Mouse (Mus musculus): ENCODE measurements around the gene Tpk1. TPM values are rescaled to one million over a fixed set of nuclear protein-coding genes. Genes with fewer than 3 reads are reported as not detected.

The Tpk1 gene
- polyA plus RNA-seq, 1 experiment = 4.0 TPM

DNA sequence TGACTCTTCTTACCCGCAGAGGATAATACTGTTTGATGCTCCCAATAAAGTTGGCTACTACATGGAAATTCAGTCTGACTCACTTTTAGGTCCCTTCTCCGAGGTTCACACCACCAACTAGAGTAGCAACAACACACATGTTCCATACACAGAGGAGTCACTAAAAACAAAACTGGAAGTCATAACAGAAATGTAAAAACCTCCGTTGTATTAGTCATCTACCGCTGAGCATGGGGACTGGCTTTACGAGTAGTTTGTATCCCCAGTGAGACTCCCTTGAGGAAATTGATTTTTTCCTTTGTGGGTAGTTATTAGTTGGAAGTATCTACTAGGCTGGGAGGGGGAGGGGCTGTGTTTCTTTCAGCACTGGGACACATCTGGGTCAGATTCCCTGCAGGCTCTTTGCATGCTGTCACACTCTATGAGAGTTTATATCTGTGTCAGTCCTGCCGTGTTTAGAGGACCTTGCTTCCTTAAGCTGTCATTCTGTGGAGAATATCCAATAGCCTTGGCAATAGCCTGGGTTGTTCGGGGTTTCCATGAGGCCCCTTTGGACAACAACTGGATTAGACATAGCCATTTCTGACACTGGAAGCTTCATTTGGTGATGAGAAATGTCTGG lies 245.6 kb downstream of the Tpk1 start:
- no peak for TF ChIP-seq CTCF (IDR thresholded peaks at IDR 0.05; ENCODE audit: borderline replicate concordance, extremely low read depth, insufficient read depth, insufficient read length)
- DNase-seq (ENCODE audit: low read depth) = no peak

DNA sequence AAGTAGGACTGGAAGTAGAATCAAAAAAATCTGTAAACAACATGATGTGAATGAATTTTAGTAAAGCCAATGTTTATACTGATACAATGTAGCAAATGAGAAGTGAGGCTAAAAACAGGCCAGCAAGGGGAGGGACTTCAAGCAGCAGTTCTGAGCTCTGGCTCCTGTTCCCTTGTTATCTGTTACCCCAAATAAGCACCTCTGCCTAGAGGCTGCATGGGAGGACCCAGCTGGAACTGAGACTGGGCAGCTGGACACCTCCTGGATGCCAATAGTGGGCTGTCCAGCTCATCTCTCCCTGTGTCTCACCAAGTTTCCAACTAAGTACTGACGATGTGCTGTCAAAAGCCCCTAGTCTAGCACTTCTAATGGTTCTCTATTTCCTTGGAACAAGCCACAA lies 257.1 kb downstream of the Tpk1 start:
- no peak for DNase-seq (ENCODE audit: low read depth)
- no peak for TF ChIP-seq POLR2A (IDR thresholded peaks at IDR 0.05; ENCODE audit: borderline replicate concordance, extremely low read depth, insufficient read depth, insufficient read length, poor library complexity, severe bottlenecking)
- TF ChIP-seq CTCF (IDR thresholded peaks at IDR 0.05; ENCODE audit: borderline replicate concordance, extremely low read depth, insufficient read depth, insufficient read length) = no peak

DNA sequence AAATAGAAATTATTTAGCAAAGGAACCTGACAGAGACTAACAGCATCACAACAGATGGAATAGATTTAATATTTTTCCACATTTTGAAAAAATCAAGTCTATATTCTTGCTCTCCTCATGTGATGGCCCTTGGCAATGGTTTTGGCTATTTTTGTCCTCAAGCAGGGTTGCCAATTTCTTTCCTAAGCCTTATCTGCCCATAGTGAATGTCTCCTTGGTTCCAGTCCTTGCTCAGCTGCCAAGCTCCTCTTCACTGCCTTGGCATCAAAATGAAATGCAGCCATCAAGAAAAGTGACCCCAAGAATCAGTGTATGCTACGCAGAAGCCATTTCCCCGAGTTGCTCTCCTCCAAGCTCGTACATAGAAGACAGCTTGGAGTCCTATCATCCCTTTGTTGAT lies 263.0 kb downstream of the Tpk1 start:
- DNase-seq (ENCODE audit: low read depth) = no peak
- TF ChIP-seq POLR2A (IDR thresholded peaks at IDR 0.05; ENCODE audit: borderline replicate concordance, extremely low read depth, insufficient read depth, insufficient read length, poor library complexity, severe bottlenecking) (no peak), CTCF (IDR thresholded peaks at IDR 0.05; ENCODE audit: borderline replicate concordance, extremely low read depth, insufficient read depth, insufficient read length) (no peak)

DNA sequence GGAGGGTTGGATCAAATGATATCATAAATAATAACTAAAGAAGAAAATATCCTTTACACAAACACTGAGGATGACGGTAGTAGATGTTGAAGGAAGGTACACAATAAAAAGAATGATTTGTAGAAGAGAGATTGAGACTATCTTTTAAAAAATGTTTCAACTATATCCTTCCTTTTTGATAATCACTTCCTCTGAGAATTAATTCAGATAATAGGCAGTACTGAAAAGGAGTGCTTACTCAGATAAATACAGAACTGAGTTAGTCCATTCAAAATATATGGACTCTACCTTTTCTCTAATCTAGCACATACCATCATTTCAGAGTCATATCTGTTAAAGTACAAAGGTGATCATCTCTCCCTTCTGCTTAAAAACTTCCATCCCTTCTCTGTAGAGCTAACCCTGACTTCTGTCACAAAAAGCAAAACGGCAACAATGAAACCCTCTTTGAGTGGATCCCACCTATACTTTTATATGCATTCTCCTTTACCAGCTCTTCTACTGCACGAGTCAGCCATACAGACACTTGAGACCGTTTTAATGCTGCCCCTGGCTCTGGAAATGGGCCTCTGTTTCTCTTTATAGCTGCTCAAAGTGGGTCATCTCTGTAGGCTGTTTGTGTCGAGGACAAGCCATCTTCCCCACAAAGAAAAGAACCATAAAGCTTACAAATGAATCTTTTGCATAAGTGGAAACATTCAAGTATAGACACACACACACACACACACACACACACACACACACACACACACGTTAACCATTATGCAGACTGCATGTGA lies 263.7 kb downstream of the Tpk1 start:
- TF ChIP-seq POLR2A (IDR thresholded peaks at IDR 0.05; ENCODE audit: borderline replicate concordance, extremely low read depth, insufficient read depth, insufficient read length, poor library complexity, severe bottlenecking) = no peak
- TF ChIP-seq CTCF (IDR thresholded peaks at IDR 0.05; ENCODE audit: borderline replicate concordance, extremely low read depth, insufficient read depth, insufficient read length) = no peak
- no peak for DNase-seq (ENCODE audit: low read depth)

DNA sequence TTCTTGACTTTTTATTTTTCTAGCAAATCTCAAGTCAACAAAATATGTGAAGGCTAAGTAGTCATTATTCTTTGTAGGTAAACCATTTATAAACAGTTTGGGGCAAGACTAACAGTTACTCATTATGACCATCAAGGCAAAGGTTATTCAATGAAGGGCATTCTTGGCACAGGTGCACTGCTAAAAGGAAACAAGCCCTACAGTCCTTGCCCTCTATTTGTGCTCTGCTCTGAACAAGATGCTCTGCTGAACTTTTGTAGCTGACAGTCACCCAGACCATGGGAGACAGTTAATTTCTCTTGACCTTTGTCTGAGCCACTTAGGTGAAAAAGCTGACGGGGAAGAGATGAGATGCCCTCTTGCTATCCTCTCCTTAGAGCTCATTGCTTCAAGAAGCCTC lies 269.7 kb downstream of the Tpk1 start:
- TF ChIP-seq POLR2A (IDR thresholded peaks at IDR 0.05; ENCODE audit: borderline replicate concordance, extremely low read depth, insufficient read depth, insufficient read length, poor library complexity, severe bottlenecking) (no peak), CTCF (IDR thresholded peaks at IDR 0.05; ENCODE audit: borderline replicate concordance, extremely low read depth, insufficient read depth, insufficient read length) (no peak)
- no peak for DNase-seq (ENCODE audit: low read depth)

DNA sequence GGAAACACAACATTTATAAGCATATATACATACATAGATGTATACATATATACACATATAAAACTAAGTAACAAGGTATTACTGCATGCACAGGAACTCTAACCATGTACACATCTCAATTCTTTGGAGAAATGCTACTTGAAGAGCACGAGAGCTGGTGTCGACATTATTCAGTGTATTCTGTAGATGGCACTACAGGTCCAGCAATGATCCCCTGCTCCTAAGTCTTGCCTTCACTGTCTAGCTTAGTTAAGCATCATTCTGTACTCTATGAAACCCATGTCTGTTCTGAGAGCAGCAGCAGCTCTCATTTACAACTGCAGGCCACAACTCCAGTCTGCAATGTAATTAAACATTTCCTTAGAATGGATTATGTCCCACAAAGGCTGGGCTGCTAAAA lies 270.5 kb downstream of the Tpk1 start:
- TF ChIP-seq CTCF (IDR thresholded peaks at IDR 0.05; ENCODE audit: borderline replicate concordance, extremely low read depth, insufficient read depth, insufficient read length) (peak; percentile 56; the same call in 1 of the 2 replicates), POLR2A (IDR thresholded peaks at IDR 0.05; ENCODE audit: borderline replicate concordance, extremely low read depth, insufficient read depth, insufficient read length, poor library complexity, severe bottlenecking) (no peak)
- DNase-seq (ENCODE audit: low read depth) = peak; percentile 85

DNA sequence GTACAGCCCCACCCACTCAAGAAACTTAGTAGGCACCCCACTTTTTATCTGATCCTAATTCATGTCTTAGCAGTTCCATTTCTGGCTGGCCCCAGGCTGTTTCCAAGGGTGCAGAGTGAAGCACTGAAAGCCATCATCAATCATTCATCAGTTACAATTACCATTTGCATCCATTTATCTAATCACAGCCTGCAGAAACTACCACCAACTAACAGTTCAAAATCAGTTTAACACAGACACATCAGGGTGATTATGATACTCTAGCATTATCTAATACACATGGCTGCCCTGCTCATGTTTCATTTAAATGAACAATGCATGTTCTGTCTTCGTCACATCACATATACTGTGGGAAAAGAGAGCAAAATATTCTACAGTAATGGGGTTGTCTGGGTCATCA lies 274.7 kb downstream of the Tpk1 start:
- TF ChIP-seq POLR2A (IDR thresholded peaks at IDR 0.05; ENCODE audit: borderline replicate concordance, extremely low read depth, insufficient read depth, insufficient read length, poor library complexity, severe bottlenecking) = no peak
- TF ChIP-seq CTCF (IDR thresholded peaks at IDR 0.05; ENCODE audit: borderline replicate concordance, extremely low read depth, insufficient read depth, insufficient read length) = no peak
- peak; percentile 41 for DNase-seq (ENCODE audit: low read depth)

DNA sequence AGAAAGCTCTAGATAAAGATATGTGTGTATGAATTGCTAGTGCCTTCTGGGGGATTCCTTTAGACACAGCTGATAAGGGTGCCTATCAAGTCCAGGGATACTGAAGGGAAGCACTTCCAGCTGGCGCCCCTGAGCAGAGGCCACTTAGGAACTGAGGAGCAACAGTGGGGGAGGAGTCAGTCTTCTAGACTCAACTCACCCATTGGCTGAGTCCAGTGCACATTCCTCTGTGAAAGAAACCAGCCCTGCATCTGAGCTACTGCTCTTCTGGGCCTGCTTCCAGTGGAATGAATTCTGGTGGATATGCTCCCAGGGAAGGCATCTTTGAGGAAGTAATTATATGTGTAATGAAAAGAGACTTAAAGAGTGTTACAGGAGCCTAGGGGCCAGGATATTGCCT lies 278.8 kb downstream of the Tpk1 start:
- DNase-seq (ENCODE audit: low read depth) = peak; percentile 44
- TF ChIP-seq CTCF (IDR thresholded peaks at IDR 0.05; ENCODE audit: borderline replicate concordance, extremely low read depth, insufficient read depth, insufficient read length) (no peak), POLR2A (IDR thresholded peaks at IDR 0.05; ENCODE audit: borderline replicate concordance, extremely low read depth, insufficient read depth, insufficient read length, poor library complexity, severe bottlenecking) (no peak)

DNA sequence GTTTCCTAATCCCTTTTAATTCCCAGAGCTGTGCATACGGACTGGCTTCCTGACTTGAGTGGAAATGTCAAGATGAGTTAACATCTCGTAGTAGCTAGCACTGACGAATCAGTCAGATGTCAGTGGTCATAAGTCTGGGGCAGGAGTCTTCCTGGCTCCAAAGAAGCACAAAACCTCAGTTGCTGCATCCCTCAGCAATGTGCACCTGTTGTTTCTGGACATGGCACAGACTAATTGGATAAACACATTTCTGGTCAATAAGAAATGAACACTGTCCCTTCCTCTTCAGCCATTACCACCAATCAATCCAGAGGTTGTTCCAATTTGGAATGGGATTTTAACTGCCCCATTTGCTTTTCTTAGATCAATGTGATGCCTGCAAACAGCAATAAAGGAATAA lies 281.2 kb downstream of the Tpk1 start:
- TF ChIP-seq CTCF (IDR thresholded peaks at IDR 0.05; ENCODE audit: borderline replicate concordance, extremely low read depth, insufficient read depth, insufficient read length) (no peak), POLR2A (IDR thresholded peaks at IDR 0.05; ENCODE audit: borderline replicate concordance, extremely low read depth, insufficient read depth, insufficient read length, poor library complexity, severe bottlenecking) (no peak)
- DNase-seq (ENCODE audit: low read depth) = no peak

DNA sequence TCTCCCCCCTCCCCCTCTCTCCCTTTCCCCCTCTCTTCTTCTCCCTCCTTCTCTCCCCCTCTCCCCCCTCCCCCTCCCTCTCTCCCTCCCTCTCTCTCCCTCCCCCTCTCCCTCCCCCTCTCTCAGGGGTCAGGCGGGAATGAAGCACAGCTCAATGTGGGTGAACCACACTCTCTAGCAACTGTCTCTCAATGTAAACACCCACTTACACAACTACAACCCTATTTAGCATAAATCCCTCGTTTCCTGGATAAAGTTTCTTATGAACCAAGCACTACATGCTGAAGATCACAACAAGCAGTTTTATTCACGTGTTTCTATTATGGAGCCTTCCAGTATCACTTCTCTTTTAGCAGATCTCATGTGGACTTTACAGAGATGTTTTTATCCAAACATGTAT lies 281.8 kb downstream of the Tpk1 start:
- TF ChIP-seq CTCF (IDR thresholded peaks at IDR 0.05; ENCODE audit: borderline replicate concordance, extremely low read depth, insufficient read depth, insufficient read length) (no peak), POLR2A (IDR thresholded peaks at IDR 0.05; ENCODE audit: borderline replicate concordance, extremely low read depth, insufficient read depth, insufficient read length, poor library complexity, severe bottlenecking) (no peak)
- no peak for DNase-seq (ENCODE audit: low read depth)

DNA sequence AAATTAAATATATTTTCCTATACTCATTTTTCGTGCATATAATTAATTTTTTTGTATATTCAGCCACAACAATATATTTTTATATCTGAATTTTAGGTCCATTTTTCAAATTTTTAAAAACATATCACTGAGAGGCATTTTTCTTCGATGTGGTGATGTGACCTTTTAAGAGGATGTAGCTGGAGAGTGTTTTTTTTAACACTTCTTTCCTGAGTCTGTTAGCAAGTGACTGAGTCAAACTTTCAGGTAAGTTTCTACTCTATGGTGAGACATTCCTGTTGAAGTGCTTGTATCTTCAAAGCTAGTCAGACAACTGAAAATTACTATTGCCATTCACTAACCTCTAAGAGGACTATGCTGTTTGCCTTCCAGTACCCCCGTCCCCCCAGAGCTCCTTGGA lies 283.3 kb downstream of the Tpk1 start:
- TF ChIP-seq CTCF (IDR thresholded peaks at IDR 0.05; ENCODE audit: borderline replicate concordance, extremely low read depth, insufficient read depth, insufficient read length) (no peak), POLR2A (IDR thresholded peaks at IDR 0.05; ENCODE audit: borderline replicate concordance, extremely low read depth, insufficient read depth, insufficient read length, poor library complexity, severe bottlenecking) (no peak)

DNA sequence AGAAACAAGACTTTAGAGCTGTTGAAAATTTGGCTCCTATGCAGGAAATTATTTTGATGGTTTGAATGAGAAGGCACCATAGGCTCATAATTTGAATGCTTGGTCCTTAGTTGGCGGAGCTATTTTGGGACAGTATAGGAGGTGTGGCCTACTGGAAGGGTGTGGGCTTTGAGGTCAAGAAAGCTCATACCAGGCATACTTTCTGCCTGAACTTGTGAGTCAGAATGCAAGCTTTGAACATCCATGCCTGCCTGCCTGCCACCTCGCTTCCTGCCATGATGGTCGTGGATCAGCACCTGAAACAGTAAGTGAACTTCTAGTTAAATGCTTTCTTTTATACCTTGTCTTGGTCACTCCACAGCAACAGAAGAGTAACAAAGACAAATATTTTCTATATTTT lies 283.8 kb downstream of the Tpk1 start:
- TF ChIP-seq CTCF (IDR thresholded peaks at IDR 0.05; ENCODE audit: borderline replicate concordance, extremely low read depth, insufficient read depth, insufficient read length) = no peak
- TF ChIP-seq POLR2A (IDR thresholded peaks at IDR 0.05; ENCODE audit: borderline replicate concordance, extremely low read depth, insufficient read depth, insufficient read length, poor library complexity, severe bottlenecking) = no peak
- DNase-seq (ENCODE audit: low read depth) = no peak

More for the DNA sequence above, 283.3 kb downstream of the Tpk1 start:
- no peak for DNase-seq (ENCODE audit: low read depth)

All from brain, embryonic 14.5 days (tissue).